Mouse (Mus musculus) kidney, embryonic 14.5 days (tissue): ENCODE measurements around the gene Tacc2. TPM values are rescaled to one million over a fixed set of nuclear protein-coding genes. Genes with fewer than 3 reads are reported as not detected.

Experiments used
- ATAC-seq: fragments of 200-750 bp; cut with Nextera tagmentation; 2 replicates; pipeline ENCODE4 v1.8.0; 2017; ENCODE audit warnings: moderate number of reproducible peaks, mild to moderate bottlenecking, moderate TSS enrichment, moderate library complexity; ENCODE audit not compliant: low FRiP score, low TSS enrichment
- H3K27ac ChIP-seq: fragments of 300-500 bp; sonication (generic); 2 replicates; pipeline ENCODE4 v1.5.1; 2014; ENCODE audit warnings: low read depth, mild to moderate bottlenecking, low read length, moderate library complexity, mixed read lengths
- H3K27me3 ChIP-seq: fragments of 300-500 bp; sonication (generic); 2 replicates; pipeline ENCODE4 v1.6.1; 2014; ENCODE audit warnings: mild to moderate bottlenecking, low read length; ENCODE audit not compliant: control insufficient read depth, insufficient read depth
- H3K36me3 ChIP-seq: fragments of 300-500 bp; sonication (generic); 2 replicates; pipeline ENCODE4 v1.6.1; 2014; ENCODE audit warnings: low read length, mixed read lengths; ENCODE audit not compliant: control insufficient read depth, insufficient read depth
- H3K4me1 ChIP-seq: fragments of 300-500 bp; sonication (generic); 2 replicates; pipeline ENCODE4 v1.6.1; 2014; ENCODE audit warnings: low read length, mixed read lengths; ENCODE audit not compliant: control insufficient read depth, insufficient read depth
- H3K4me2 ChIP-seq: fragments of 300-500 bp; sonication (generic); replicated peaks from 2 replicates; pipeline ENCODE4 v1.6.1; 2014; ENCODE audit warnings: low read depth, mild to moderate bottlenecking, low read length
- H3K4me3 ChIP-seq: fragments of 300-500 bp; sonication (generic); 2 replicates; pipeline ENCODE4 v1.5.1; 2014; ENCODE audit warnings: mild to moderate bottlenecking, low read length
- H3K9ac ChIP-seq: fragments of 300-500 bp; sonication (generic); 2 replicates; pipeline ENCODE4 v1.6.1; 2014; ENCODE audit warnings: low read depth, mild to moderate bottlenecking, low read length, moderate library complexity
- H3K9me3 ChIP-seq: fragments of 300-500 bp; sonication (generic); 2 replicates; pipeline ENCODE4 v1.6.1; 2016; ENCODE audit warnings: low read length; ENCODE audit not compliant: control insufficient read depth
- WGBS: fragments of 180-500 bp; shearing (Covaris S2); extraction: QIAGEN DNeasy Blood & Tissue Kit; methylation state at CpG from one replicate; pipeline ENCODE4 v1.1.7; 2014; 5-methylcytosine and 5-hydroxymethylcytosine counted together
- polyA plus RNA-seq: library from polyadenylated mRNA; unstranded; fragments of >200 nt; fragmentation: Nextera tagmentation; extraction: Ambion mirVana; gene quantifications from 2 replicates; pipeline ENCODE4 v1.2.1, GENCODE M21; 2014

The Tacc2 gene
- polyA plus RNA-seq, 1 experiment from 2014 or later: 41.5 TPM

- no peak for ATAC-seq
- H3K4me2 ChIP-seq: 0 out of 2 replicates have a peak overlapping the region, but pooled peaks have one; percentile 15
- H3K4me3 ChIP-seq: no peak overlapping the region
- no peaks in the 10 kb centered on the region for H3K4me1 ChIP-seq
- no peaks in the 10 kb centered on the region for H3K36me3 ChIP-seq
- H3K9ac ChIP-seq: no peak overlapping the region
- H3K27ac ChIP-seq: no peak overlapping the region
- no peaks in the 10 kb centered on the region for H3K27me3 ChIP-seq
- WGBS: 44% methylated on average over 16 of the region's 16 CpGs
- H3K9me3 ChIP-seq: no peaks in the 10 kb centered on the region
Observed at GRCm38 (mm10) chr7:130812407-130812806, 235.2 kb downstream of the Tacc2 start.

Other genes with a start within 250 kb of the Tacc2 start
- gene Ate1, start 57.1 kb upstream of the Tacc2 start, polyA plus RNA-seq: 74.1 and 75.4 TPM in 2 replicates
- 228 and 242 TPM in 2 replicates for gene Nsmce4a, start 4.3 kb upstream of the Tacc2 start, polyA plus RNA-seq
- gene Btbd16, start 196.6 kb downstream of the Tacc2 start, polyA plus RNA-seq: not detected in 2 replicates